Mouse (Mus musculus): Measurements from ENCODE around the gene Olfr74. TPM values are rescaled to one million over a fixed set of nuclear protein-coding genes. Genes with fewer than 3 reads are reported as not detected.
"Not testable (repeated sequence)": the region's sequence is repeated elsewhere in the genome, so short reads cannot be mapped to it uniquely, and the experiment has no call there.

Gene Olfr74
- not detected in 2 replicates for polyA plus RNA-seq (2015; fragmentation: Nextera tagmentation; extraction: Ambion mirVana)

DNA sequence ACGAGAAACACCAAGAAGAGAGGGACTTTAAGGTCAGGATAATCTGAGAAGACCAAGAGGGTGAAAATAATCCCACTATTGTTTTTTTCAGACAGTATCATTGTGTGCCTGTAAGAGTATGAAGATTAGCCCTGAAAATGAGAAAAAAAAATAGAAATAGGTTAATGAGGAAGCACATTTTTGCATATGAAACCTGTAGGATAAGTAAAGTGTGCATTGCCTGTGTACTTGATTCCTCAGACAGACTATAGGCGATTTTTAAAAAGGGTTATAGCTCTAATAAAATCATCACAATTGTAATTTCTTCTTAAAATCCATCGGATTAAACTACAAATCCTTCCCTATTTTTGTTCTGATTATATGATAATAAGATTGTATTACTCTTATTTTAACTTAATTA is at the start of gene Olfr74:
Olfr74 (minus strand) TSS at position 101 of the 400 bp plus-strand sequence.
- H3K4me3 ChIP-seq (ENCODE audit: low read depth, low read length), result no peak within 1 kb of the TSS
- H3K27me3 ChIP-seq (ENCODE audit: insufficient read depth, low read length), result no peaks in the 10 kb centered on the region
- no peak within 1 kb of the TSS for H3K9ac ChIP-seq (replicated peaks)
- ATAC-seq (no peak), DNase-seq (no peak)
- no peak within 1 kb of the TSS for H3K4me2 ChIP-seq (ENCODE audit: low read depth, low read length)
- no peak for TF ChIP-seq EP300 (IDR thresholded peaks at IDR 0.05; ENCODE audit: low read depth)
- no peaks in the 10 kb centered on the region for H3K4me1 ChIP-seq (ENCODE audit: insufficient read depth)
- no peaks in the 10 kb centered on the region for H3K36me3 ChIP-seq (replicated peaks; ENCODE audit: insufficient read depth, low read length)
- 64% methylated on average over 3 of the region's 3 CpGs for WGBS (ENCODE audit: insufficient replicate concordance)
- no peaks in the 10 kb centered on the region for H3K9me3 ChIP-seq (ENCODE audit: low read length)
- no peak within 1 kb of the TSS for H3K27ac ChIP-seq (ENCODE audit: low read depth)

DNA sequence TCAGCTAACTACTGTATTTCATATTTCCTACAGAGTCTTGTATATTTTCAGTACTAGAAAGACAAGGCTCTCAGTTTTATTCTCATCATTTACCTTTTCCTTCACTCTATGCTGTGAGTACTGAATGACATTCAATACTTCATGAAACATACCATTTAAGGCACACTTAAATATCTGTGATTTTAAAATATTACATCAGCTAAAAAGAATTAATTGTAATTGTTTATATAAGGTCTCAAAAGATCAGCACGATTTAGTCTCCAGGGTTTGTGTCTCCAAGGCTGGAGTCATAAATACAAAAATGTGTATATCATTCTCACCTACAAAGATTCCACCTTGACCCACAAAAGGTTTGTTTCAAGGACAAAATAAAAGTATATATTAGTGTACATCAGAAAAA is 48.0 kb upstream of the Olfr74 start, which contains the start of gene Olfr1161:
Olfr1161 (plus strand) TSS at position 301 of the 400 bp plus-strand sequence.
- H3K36me3 ChIP-seq (replicated peaks; ENCODE audit: insufficient read depth, low read length); H3K27ac ChIP-seq (ENCODE audit: low read depth); H3K4me1 ChIP-seq (ENCODE audit: insufficient read depth); H3K9me3 ChIP-seq (ENCODE audit: low read length); ATAC-seq; DNase-seq; H3K9ac ChIP-seq (replicated peaks); H3K4me2 ChIP-seq (ENCODE audit: low read depth, low read length); H3K4me3 ChIP-seq (ENCODE audit: low read depth, low read length); H3K27me3 ChIP-seq (ENCODE audit: insufficient read depth, low read length): not testable (repeated sequence)
- 67% methylated on average over 1 of the region's 1 CpGs for WGBS (ENCODE audit: insufficient replicate concordance)

GRCm38 (mm10) chr2:88007515-88008318 is 33.3 kb upstream of the Olfr74 start, which contains the start of gene Olfr1160:
Gene Olfr1160 (minus strand): TSS chr2:88008268.
- H3K36me3 ChIP-seq (replicated peaks; ENCODE audit: insufficient read depth, low read length), result no peaks in the 10 kb centered on the region
- H3K4me2 ChIP-seq (ENCODE audit: low read depth, low read length), result no peak within 1 kb of the TSS
- no peaks in the 10 kb centered on the region for H3K9me3 ChIP-seq (ENCODE audit: low read length)
- H3K27ac ChIP-seq (ENCODE audit: low read depth), result peak within 1 kb of the TSS; percentile 45
- DNase-seq (no peak), ATAC-seq (peak; percentile 99)
- no peak for TF ChIP-seq EP300 (IDR thresholded peaks at IDR 0.05; ENCODE audit: low read depth)
- no peak within 1 kb of the TSS for H3K4me3 ChIP-seq (ENCODE audit: low read depth, low read length)
- H3K9ac ChIP-seq (replicated peaks), result no peak within 1 kb of the TSS
- no peaks in the 10 kb centered on the region for H3K4me1 ChIP-seq (ENCODE audit: insufficient read depth)
- no peaks in the 10 kb centered on the region for H3K27me3 ChIP-seq (ENCODE audit: insufficient read depth, low read length)

- no peak within 1 kb of the TSS for H3K9ac ChIP-seq (replicated peaks)
- no peak within 1 kb of the TSS for H3K4me3 ChIP-seq (ENCODE audit: low read depth, low read length)
- ATAC-seq, result no peak
- H3K27me3 ChIP-seq (ENCODE audit: insufficient read depth, low read length), result no peaks in the 10 kb centered on the region
- DNase-seq, result no peak
- H3K9me3 ChIP-seq (ENCODE audit: low read length), result no peaks in the 10 kb centered on the region
- no peak within 1 kb of the TSS for H3K27ac ChIP-seq (ENCODE audit: low read depth)
- no peak within 1 kb of the TSS for H3K4me2 ChIP-seq (ENCODE audit: low read depth, low read length)
- H3K36me3 ChIP-seq (replicated peaks; ENCODE audit: insufficient read depth, low read length), result no peaks in the 10 kb centered on the region
- no peak for TF ChIP-seq EP300 (IDR thresholded peaks at IDR 0.05; ENCODE audit: low read depth)
- TF ChIP-seq CTCF (IDR thresholded peaks at IDR 0.05; ENCODE audit: low read depth), result no peak
- no peaks in the 10 kb centered on the region for H3K4me1 ChIP-seq (ENCODE audit: insufficient read depth)
These were observed 15.3 kb upstream of the Olfr74 start, which contains the start of gene Olfr1158 for GRCm38 (mm10) chr2:87989813-87990212. Gene Olfr1158 (plus strand): TSS chr2:87990113.

GRCm38 (mm10) chr2:87968199-87968598 is 6.3 kb downstream of the Olfr74 start, which contains the start of gene Olfr1157:
Gene Olfr1157 (minus strand): TSS chr2:87968299.
- Histone ChIP-seq H3K4me2 (ENCODE audit: low read depth, low read length) (no peak within 1 kb of the TSS), H3K9ac (replicated peaks) (no peak within 1 kb of the TSS), H3K27ac (ENCODE audit: low read depth) (no peak within 1 kb of the TSS), H3K9me3 (ENCODE audit: low read length) (no peaks in the 10 kb centered on the region), H3K4me3 (ENCODE audit: low read depth, low read length) (no peak within 1 kb of the TSS), H3K36me3 (replicated peaks; ENCODE audit: insufficient read depth, low read length) (no peaks in the 10 kb centered on the region), H3K4me1 (ENCODE audit: insufficient read depth) (no peaks in the 10 kb centered on the region), H3K27me3 (ENCODE audit: insufficient read depth, low read length) (no peaks in the 10 kb centered on the region)
- 82% methylated on average over 4 of the region's 4 CpGs for WGBS (ENCODE audit: insufficient replicate concordance)
- ATAC-seq (no peak), DNase-seq (no peak)
- no peak for TF ChIP-seq EP300 (IDR thresholded peaks at IDR 0.05; ENCODE audit: low read depth)
- no peak for TF ChIP-seq CTCF (IDR thresholded peaks at IDR 0.05; ENCODE audit: low read depth)

- H3K9me3 ChIP-seq (ENCODE audit: low read length), result no peaks in the 10 kb centered on the region
- H3K36me3 ChIP-seq (replicated peaks; ENCODE audit: insufficient read depth, low read length), result no peaks in the 10 kb centered on the region
- no peak within 1 kb of the TSS for H3K27ac ChIP-seq (ENCODE audit: low read depth)
- H3K27me3 ChIP-seq (ENCODE audit: insufficient read depth, low read length), result no peaks in the 10 kb centered on the region
- H3K4me3 ChIP-seq (ENCODE audit: low read depth, low read length), result no peak within 1 kb of the TSS
- no peak within 1 kb of the TSS for H3K4me2 ChIP-seq (ENCODE audit: low read depth, low read length)
- H3K9ac ChIP-seq (replicated peaks), result no peak within 1 kb of the TSS
- no peak for TF ChIP-seq CTCF (IDR thresholded peaks at IDR 0.05; ENCODE audit: low read depth)
- TF ChIP-seq EP300 (IDR thresholded peaks at IDR 0.05; ENCODE audit: low read depth), result no peak
- DNase-seq (no peak), ATAC-seq (no peak)
- no peaks in the 10 kb centered on the region for H3K4me1 ChIP-seq (ENCODE audit: insufficient read depth)
These were observed 21.5 kb downstream of the Olfr74 start, which contains the start of gene Olfr1156 for GRCm38 (mm10) chr2:87953000-87953399. Gene Olfr1156 (minus strand): TSS chr2:87953100.
